Comparison of ENCODE assay signal across 10 mouse cellular contexts in genomic region chr5:96912781-96913180, GRCm38 (mm10).
DNase-seq lines count a peak whose midpoint lies in the region; ATAC-seq and TF ChIP-seq lines count a peak whose summit lies in the region.
"Had no signal": no experiment of that assay in that cellular context is flagged by ENCODE, and none has a peak within 500 bp of the region (broad histone marks: within the 10 kb centered on the region; RNA-seq: fewer than 3 reads in every experiment).

No protein-coding gene starts in this region.

- H3K27ac ChIP-seq in liver, embryonic 14.5 days = peak overlapping the region; percentile 97
- H3K27ac ChIP-seq in midbrain, embryonic 10.5 days (replicated peaks) = no peak overlapping the region
- no peak overlapping the region for H3K27ac ChIP-seq in midbrain, embryonic 13.5 days
- H3K27ac ChIP-seq: limb, embryonic 12.5 days had no signal

- no peak for TF ChIP-seq CTCF in liver, embryonic 14.5 days (IDR thresholded peaks at IDR 0.05; ENCODE audit: low read depth)

- H3K4me3 ChIP-seq in liver, embryonic 14.5 days (ENCODE audit: insufficient read depth in 1 of 2, low read depth in 2 of 2, low read length in 2 of 2) = no peak overlapping the region
- no peak overlapping the region for H3K4me3 ChIP-seq in midbrain, embryonic 10.5 days
- H3K4me3 ChIP-seq in midbrain, embryonic 13.5 days (replicated peaks) = no peak overlapping the region
- H3K4me3 ChIP-seq: limb, embryonic 12.5 days had no signal

- no peak for ATAC-seq in liver, embryonic 14.5 days (ENCODE audit: insufficient read depth)
- ATAC-seq in midbrain, embryonic 13.5 days = no peak

- H3K9ac ChIP-seq in liver, embryonic 14.5 days (replicated peaks) = peak overlapping the region; percentile 19
- H3K9ac ChIP-seq in midbrain, embryonic 13.5 days (replicated peaks) = no peak overlapping the region
- H3K9ac ChIP-seq: limb, embryonic 12.5 days had no signal

- H3K36me3 ChIP-seq in liver, embryonic 14.5 days (replicated peaks; ENCODE audit: control insufficient read depth, insufficient read depth, low read depth) = no peaks in the 10 kb centered on the region
- no peaks in the 10 kb centered on the region for H3K36me3 ChIP-seq in midbrain, embryonic 10.5 days
- no peaks in the 10 kb centered on the region for H3K36me3 ChIP-seq in midbrain, embryonic 13.5 days
- H3K36me3 ChIP-seq: limb, embryonic 12.5 days had no signal

- H3K9me3 ChIP-seq in liver, embryonic 14.5 days (ENCODE audit: control insufficient read depth, low read length) = no peaks in the 10 kb centered on the region
- H3K9me3 ChIP-seq in midbrain, embryonic 10.5 days (replicated peaks) = no peaks in the 10 kb centered on the region
- no peaks in the 10 kb centered on the region for H3K9me3 ChIP-seq in midbrain, embryonic 13.5 days
- H3K9me3 ChIP-seq: limb, embryonic 12.5 days had no signal

- no peak for TF ChIP-seq EP300 in liver, embryonic 14.5 days (IDR thresholded peaks at IDR 0.05; ENCODE audit: low read depth)

- H3K27me3 ChIP-seq in liver, embryonic 14.5 days (ENCODE audit: control insufficient read depth, insufficient read depth, low read length) = no peaks in the 10 kb centered on the region
- H3K27me3 ChIP-seq in midbrain, embryonic 10.5 days (ENCODE audit: low read depth, poor library complexity, severe bottlenecking) = no peaks in the 10 kb centered on the region
- H3K27me3 ChIP-seq in midbrain, embryonic 13.5 days = no peaks in the 10 kb centered on the region
- H3K27me3 ChIP-seq: limb, embryonic 12.5 days had no signal

- 14% methylated on average over 4 of the region's 4 CpGs for WGBS in liver, embryonic 14.5 days (ENCODE audit: insufficient replicate concordance)
- WGBS in midbrain, embryonic 10.5 days = 87% methylated on average over 4 of the region's 4 CpGs
- 82% methylated on average over 4 of the region's 4 CpGs for WGBS in midbrain, embryonic 13.5 days

- peaks cover 68 to 73% of the 10 kb centered on the region in 2 experiments for H3K4me1 ChIP-seq in liver, embryonic 14.5 days (replicated peaks; ENCODE audit: control insufficient read depth in 2 of 2, insufficient read depth in 2 of 2, low read length in 1 of 2)
- H3K4me1 ChIP-seq in midbrain, embryonic 10.5 days = peaks cover 6% of the 10 kb centered on the region
- H3K4me1 ChIP-seq in midbrain, embryonic 13.5 days (replicated peaks) = peaks cover 2% of the 10 kb centered on the region; the same call in 1 of the 2 replicates

- H3K4me2 ChIP-seq in liver, embryonic 14.5 days (ENCODE audit: low read depth) = peak overlapping the region; percentile 83
- no peak overlapping the region for H3K4me2 ChIP-seq in midbrain, embryonic 13.5 days (replicated peaks)
- H3K4me2 ChIP-seq: limb, embryonic 12.5 days had no signal

- peak; percentile 14 for DNase-seq in kidney, adult 9 months
- no peak for DNase-seq in kidney, adult 18-20 months
- peak; percentile 76 for DNase-seq in A20 (ENCODE audit: low read depth, low spot score)
- peak; percentile 42 for DNase-seq in brain, adult 2 months (ENCODE audit: low read depth, low spot score)
- no peak for DNase-seq in liver, embryonic 14.5 days (ENCODE audit: low read depth in 3 of 3, low spot score in 3 of 3)
- no peak for DNase-seq in adrenal gland, postnatal 25 days
- no peak for DNase-seq in midbrain, embryonic 10.5 days (ENCODE audit: low spot score)
- DNase-seq: cerebellum, adult 2 months had no signal

Comparison
In these comparisons a context has a peak if more than half of its experiments do, and no peak if none do; other contexts are left out.
1. DNase-seq: peak in kidney, adult 9 months (single experiment), A20 (single experiment) and brain, adult 2 months (single experiment); none in kidney, adult 18-20 months (single experiment), liver, embryonic 14.5 days (0 of 3), adrenal gland, postnatal 25 days (single experiment) and midbrain, embryonic 10.5 days (single experiment).